Mouse (Mus musculus) testis, adult 2 months (tissue): ENCODE data around the gene Ret.

Source experiments
- CTCF ChIP-seq: fragments of 200-500 bp; IDR thresholded peaks from 2 replicates; pipeline ENCODE4 v1.5.1; 2012; ENCODE audit warnings: low read depth, mild to moderate bottlenecking, inconsistent platforms, low read length, moderate library complexity; ENCODE audit not compliant: control insufficient read depth, insufficient read depth, insufficient replicate concordance
- POLR2A ChIP-seq: fragments of 200-500 bp; IDR thresholded peaks from 2 replicates; pipeline ENCODE4 v1.6.1; 2012; ENCODE audit warnings: low read depth, mild to moderate bottlenecking, inconsistent platforms, low read length, moderate library complexity; ENCODE audit not compliant: control insufficient read depth

GRCm38 (mm10) chr6:118189764-118190163, 7.8 kb downstream of the Ret start:
- TF ChIP-seq CTCF (no peak), POLR2A (no peak)
